Mouse (Mus musculus) kidney, adult 11 months (tissue): ENCODE measurements around the gene Aff3.
A peak's percentile ranks its signal among the peaks of the same experiment; 100 is the strongest.

Experiments
- DNase-seq: peaks from one replicate; pipeline ENCODE4 v3.0.0; 2022

Aff3 gene

GRCm38 (mm10) chr1:38261076-38261475 is 403.7 kb downstream of the Aff3 start:
- DNase-seq = no peak

- no peak for DNase-seq
Observed at GRCm38 (mm10) chr1:38259541-38260338, 405.0 kb downstream of the Aff3 start.

GRCm38 (mm10) chr1:38254426-38254825 is 410.3 kb downstream of the Aff3 start:
- DNase-seq = no peak

GRCm38 (mm10) chr1:38252766-38253079 is 412.0 kb downstream of the Aff3 start:
- no peak for DNase-seq

- no peak for DNase-seq
Observed at GRCm38 (mm10) chr1:38252031-38252765, 412.6 kb downstream of the Aff3 start.

GRCm38 (mm10) chr1:38251448-38251847 is 413.3 kb downstream of the Aff3 start:
- DNase-seq = no peak

- no peak for DNase-seq
Observed at GRCm38 (mm10) chr1:38250246-38250645, 414.5 kb downstream of the Aff3 start.

- no peak for DNase-seq
Observed at GRCm38 (mm10) chr1:38249561-38249960, 415.2 kb downstream of the Aff3 start.

GRCm38 (mm10) chr1:38248027-38248426 is 416.7 kb downstream of the Aff3 start:
- no peak for DNase-seq

GRCm38 (mm10) chr1:38242559-38242958 is 422.2 kb downstream of the Aff3 start:
- DNase-seq = no peak

GRCm38 (mm10) chr1:38241801-38242200 is 423.0 kb downstream of the Aff3 start:
- peak; percentile 73 for DNase-seq

GRCm38 (mm10) chr1:38241221-38241666 is 423.5 kb downstream of the Aff3 start:
- DNase-seq = peak; percentile 23

- no peak for DNase-seq
Observed at GRCm38 (mm10) chr1:38240438-38241220, 424.1 kb downstream of the Aff3 start.

- no peak for DNase-seq
Observed at GRCm38 (mm10) chr1:38239516-38239915, 425.2 kb downstream of the Aff3 start.

- no peak for DNase-seq
Observed at GRCm38 (mm10) chr1:38237831-38238230, 426.9 kb downstream of the Aff3 start.

- no peak for DNase-seq
Observed at GRCm38 (mm10) chr1:38237027-38237787, 427.5 kb downstream of the Aff3 start.

- no peak for DNase-seq
Observed at GRCm38 (mm10) chr1:38233121-38233520, 431.6 kb downstream of the Aff3 start.

- DNase-seq = no peak
Observed at GRCm38 (mm10) chr1:38230041-38230440, 434.7 kb downstream of the Aff3 start.

GRCm38 (mm10) chr1:38228806-38229205 is 435.9 kb downstream of the Aff3 start:
- DNase-seq = no peak

GRCm38 (mm10) chr1:38225166-38225565 is 439.6 kb downstream of the Aff3 start:
- DNase-seq = no peak

GRCm38 (mm10) chr1:38222160-38222559 is 442.6 kb downstream of the Aff3 start:
- peak; percentile 12 for DNase-seq

- no peak for DNase-seq
Observed at GRCm38 (mm10) chr1:38221431-38221830, 443.3 kb downstream of the Aff3 start.
